Mouse (Mus musculus) kidney, postnatal 10 days (tissue): ENCODE measurements around the gene Dzip1.
A peak's percentile ranks its signal among the peaks of the same experiment; 100 is the strongest.

Source experiments
- DNase-seq: peaks from one replicate; pipeline ENCODE4 v3.0.0; 2021; ENCODE audit warnings: mixed read lengths

The Dzip1 gene

GRCm38 (mm10) chr14:118868102-118868724 is 57.0 kb downstream of the Dzip1 start:
- DNase-seq = no peak

DNA sequence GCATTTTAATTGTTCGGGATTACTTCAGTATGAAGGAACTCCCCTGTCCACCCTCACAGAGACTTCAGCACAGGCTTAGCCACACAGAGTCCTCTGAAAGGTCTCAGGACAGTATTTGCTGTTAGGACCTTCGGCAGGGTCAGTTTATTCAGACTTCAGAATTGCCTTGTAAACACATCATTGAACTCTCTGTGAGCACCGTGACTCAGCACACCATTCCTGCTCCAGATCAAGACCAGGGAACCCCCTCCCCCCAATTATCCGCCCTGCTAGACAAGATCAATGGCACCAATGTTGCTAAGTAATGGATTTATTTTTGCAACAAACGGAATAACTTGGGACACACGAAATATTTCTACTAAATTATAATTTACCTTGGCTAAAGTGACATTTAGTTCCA is 57.9 kb downstream of the Dzip1 start:
- DNase-seq = no peak

DNA sequence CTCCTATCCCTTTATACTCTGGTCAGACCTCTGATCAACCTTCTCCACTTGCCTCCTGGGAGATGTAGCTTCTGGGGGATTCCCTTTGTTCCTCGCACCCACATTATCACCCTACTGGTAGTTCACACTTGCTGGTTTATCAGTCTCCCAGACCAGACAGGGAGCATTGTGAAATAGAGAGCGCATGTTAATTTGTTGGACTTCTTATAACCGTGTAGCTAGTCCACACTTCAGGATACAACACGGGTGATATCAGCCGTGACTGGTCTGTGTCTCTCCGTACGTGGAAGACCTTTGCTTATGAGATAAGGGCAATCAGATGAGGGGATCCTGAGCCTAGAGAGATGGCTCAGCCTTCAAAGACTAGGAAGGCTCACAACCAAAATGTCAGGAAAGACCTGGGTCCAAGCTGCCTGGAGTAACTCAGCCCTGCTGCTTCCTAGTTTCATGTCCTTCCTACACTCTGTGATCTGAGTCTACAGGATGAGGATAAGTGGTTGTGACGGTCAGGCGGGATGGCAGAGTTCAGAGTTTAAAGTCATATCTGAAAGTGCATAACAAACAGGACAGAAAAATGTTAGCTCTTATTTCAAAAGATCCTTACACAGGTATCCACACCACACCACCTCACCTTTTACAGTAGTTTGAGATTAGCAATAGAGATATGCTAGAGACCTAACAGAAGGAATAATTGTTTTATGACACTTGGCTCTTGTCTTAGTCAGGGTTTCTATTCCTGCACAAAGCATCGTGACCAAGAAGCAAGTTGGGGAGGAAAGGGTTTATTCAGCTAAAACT is 59.0 kb downstream of the Dzip1 start:
- no peak for DNase-seq

GRCm38 (mm10) chr14:118864905-118865304 is 60.4 kb downstream of the Dzip1 start:
- no peak for DNase-seq

DNA sequence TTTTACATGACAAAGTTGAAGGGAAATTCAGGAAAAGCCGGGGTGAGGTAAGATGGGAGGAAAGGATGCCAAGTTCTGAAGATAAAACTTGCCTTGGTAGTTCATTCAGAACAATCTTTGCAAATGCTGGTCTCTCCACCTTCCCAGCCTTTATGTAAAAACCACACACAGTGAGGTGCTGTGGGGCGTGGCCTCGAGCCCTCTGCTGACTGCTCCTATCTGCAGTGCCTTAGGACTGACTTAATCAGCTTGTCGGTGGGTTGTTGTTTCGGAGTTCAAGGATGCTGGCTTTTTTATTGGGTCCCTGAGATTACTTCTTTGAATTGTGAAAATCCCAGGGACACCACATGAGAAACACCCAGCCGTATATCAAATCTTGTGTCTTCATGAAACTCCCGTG is 63.0 kb downstream of the Dzip1 start:
- DNase-seq = no peak

GRCm38 (mm10) chr14:118858318-118858717 is 66.9 kb downstream of the Dzip1 start:
- no peak for DNase-seq

DNA sequence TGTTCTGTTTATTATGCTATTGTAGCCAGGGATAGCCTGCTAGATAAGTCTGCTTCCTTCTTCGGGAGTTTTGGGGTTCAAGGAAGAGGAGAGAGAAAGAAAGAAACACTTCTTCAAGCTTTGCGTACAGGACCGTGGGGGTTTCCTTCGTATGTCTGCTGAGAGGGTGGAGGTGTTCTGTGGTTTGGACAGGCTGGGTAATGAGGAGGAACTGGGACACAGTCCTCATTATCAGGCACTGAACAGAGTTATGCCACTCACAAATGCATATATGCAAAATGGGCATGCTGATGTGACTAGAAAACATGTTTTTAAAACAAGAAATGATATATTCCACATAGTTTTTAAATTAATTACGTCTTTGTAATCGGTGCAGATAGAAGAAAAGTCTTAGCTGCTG is 68.7 kb downstream of the Dzip1 start:
- no peak for DNase-seq

- peak; percentile 27 for DNase-seq
These were observed 70.0 kb downstream of the Dzip1 start for GRCm38 (mm10) chr14:118855141-118855800.

DNA sequence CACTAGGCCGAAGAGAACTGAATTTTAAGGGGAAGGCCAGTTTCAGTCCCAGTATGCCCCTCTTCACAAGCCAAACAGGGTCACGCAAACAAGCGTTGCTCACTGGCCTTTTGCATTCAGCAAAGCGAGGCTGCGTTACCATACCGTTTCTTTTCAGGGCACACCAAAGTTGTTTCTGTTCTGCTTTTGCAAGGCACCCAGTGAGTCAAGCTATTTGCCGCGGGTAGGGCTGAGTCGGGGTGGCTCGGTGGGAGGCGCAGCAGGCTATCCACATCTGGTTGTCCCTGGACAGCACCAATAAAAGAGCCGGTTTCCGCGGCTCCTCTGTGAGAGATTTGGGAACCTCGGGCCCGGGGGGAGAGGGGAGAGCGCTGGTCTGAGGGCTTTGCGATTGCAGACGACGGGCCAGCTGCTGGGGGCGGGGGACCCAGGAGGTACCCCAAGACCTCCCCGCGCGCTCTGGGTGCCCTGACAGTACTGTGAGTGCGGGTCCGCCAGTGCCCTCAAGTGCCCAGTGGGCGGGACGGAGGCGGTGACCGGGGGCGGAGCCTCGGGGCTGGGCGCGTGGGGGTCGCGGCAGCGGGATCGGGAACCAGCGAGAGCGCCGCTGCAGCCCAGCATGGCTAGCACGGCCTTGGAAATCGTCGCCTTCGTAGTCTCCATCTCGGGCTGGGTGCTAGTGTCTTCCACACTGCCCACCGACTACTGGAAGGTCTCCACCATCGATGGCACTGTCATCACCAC is 70.7 kb downstream of the Dzip1 start:
- DNase-seq = peak; percentile 76

DNA sequence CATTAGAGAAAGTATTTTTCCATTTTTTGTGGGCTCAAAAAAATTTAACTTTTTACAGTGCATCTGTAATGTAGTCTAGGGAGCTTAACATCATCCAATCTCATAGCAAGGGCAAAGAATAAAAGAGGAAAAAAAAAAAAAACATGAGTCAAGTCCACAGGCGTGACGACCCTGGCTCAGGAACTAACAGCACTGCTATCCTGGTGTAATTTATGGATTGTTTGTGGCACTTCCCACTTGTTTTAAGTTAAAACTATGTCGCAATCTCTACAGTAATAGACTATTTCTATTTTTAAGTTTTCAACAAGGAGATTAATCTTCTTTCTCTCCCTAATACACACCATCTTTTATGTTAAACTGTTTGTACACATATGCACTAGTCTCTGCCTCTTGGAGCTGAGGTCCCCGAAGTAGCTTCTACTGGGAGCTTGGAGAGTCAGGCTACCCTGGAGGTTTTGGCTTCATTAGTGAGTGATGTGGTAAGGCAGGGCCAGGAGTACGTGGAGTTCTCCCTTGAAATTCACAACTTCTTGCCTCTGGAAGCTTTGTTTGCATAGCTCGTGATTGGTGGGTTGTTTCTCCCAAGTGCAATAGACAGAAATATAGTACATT is 73.7 kb downstream of the Dzip1 start:
- no peak for DNase-seq

DNA sequence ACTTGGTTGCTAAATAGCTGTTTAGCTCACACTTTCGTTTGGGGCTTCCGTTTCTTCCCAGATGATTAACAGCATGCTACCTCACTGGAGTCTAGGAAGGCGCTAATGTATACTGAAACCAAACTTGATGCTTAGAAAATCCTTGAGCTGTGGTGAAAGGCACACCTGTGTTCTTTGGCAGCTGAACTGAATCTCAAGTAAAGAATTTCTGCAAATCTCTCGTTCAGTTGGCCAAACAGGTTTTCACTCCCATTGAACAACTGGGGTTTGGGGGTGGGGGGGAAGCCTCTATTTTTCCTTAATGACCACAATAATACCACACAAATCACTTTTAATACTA is 74.6 kb downstream of the Dzip1 start:
- no peak for DNase-seq

GRCm38 (mm10) chr14:118850011-118850695 is 75.1 kb downstream of the Dzip1 start:
- DNase-seq = no peak

DNA sequence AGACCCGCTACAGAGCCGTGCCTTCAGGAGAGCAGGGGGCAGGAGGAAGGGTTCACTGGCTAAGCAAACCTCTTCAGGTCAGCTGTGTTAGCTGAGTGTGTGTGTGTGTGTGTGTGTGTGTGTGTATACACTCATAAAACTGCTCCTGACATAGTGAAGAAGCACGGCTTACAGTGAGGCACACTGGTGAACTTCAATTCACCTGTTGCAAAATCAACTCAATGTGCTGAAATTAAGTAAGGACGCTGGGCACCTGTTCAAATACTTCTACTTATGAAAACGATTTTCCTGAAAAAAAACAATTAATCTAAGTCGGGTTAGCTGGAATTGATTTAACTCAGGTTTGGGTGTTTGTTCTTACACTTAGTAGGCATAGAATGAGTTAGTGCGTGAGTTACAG is 77.1 kb downstream of the Dzip1 start:
- no peak for DNase-seq

DNA sequence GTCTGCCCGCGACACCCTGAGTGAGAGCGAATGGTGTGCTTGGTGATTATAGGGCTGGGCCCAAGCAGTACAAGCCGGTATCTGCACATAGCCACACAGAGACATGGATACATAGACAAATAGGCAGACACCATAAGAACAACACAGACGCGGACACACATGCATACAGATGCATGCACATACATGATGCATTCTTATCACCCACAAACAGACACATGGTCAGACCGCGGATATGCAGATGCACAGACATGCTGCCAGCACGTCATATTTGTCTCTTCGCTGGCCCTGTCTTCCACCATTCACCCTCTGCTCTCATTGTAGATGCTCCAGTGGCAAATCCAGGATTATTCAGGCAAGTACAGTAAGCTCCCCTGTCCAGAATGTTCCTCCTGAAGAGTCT is 78.4 kb downstream of the Dzip1 start:
- DNase-seq = no peak

- DNase-seq = no peak
These were observed 82.9 kb downstream of the Dzip1 start for GRCm38 (mm10) chr14:118842353-118842752.

DNA sequence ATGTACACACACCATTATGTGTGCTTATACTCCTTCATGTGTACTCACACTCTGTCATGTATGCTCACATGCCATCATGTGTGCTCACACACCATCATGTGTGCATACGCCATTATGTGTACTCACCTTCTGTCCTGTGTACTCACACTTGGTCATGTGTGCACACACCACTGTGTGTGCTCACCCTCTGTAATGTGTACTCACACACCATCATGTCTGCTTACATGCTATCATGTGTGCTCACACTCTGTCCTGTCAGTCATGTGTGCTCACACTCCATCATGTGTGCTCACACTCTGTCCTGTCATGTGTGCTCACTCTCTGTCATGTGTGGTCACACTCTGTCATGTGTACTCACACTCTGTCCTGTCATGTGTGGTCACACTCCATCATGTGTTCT is 85.2 kb downstream of the Dzip1 start:
- no peak for DNase-seq

GRCm38 (mm10) chr14:118839416-118839815 is 85.8 kb downstream of the Dzip1 start:
- DNase-seq = no peak

DNA sequence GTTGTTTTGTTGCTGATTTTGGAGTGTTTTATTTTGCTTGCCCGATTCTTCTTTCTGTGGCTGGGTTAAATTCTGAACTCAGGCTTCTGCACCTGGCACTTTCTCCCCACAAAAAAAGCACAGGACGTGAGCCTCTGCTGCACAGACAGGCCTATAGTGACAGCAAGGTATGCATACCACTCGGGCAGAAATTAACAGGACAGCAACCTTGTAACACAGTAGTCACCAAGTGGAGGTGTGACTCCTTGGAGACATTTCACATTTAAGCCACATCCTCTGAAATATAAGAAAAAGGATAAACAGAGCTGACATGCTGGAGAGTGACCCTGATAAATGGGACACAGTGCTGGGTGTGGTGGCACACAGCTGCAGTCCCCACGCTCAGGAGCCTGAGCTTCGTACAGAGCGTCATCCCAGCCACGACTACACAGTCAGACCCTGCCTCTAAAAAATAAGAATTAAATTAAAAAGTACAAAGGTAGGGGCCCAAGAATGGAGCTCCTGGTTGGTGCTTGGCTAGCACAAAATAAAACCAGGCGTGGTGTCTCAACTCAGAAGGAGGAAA is 86.6 kb downstream of the Dzip1 start:
- DNase-seq = no peak

DNA sequence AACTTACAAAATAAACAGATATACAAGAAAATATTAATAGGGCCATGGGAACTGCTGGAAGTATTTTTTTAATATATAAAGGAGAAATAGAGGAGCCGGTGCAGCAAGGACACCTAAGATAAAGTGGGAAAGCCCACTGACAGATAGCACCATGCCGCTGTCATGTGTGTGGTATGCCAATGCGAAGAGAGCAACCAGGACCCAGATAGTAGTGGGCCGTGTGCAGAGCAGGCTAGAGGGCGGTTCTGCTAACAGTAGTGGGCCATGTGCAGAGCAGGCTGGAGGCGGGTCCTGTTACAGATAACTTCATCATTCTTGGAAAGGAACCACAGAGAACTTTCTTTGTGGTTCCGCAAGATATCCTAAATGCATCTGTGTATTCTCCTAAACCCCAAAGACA is 88.5 kb downstream of the Dzip1 start:
- DNase-seq = no peak

DNA sequence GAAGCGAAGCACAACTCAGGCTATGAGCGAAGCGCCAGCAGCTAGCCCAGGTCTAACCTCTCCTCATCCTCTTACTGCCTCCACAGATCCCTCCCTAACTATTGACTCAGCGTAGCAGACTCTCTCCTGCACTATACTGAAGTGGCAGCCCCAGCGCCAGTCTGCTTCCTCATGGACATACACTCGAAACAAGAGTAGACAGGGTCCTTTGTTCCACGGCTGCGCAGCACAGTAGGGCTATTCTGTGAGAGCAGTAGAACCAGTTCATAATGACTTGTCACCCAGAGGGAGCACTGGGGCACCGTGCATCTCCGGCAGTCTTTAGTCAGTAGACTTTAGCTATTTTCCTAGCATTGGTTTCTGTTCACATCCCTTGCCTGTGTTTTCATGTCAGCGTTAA is 89.1 kb downstream of the Dzip1 start:
- DNase-seq = no peak

DNA sequence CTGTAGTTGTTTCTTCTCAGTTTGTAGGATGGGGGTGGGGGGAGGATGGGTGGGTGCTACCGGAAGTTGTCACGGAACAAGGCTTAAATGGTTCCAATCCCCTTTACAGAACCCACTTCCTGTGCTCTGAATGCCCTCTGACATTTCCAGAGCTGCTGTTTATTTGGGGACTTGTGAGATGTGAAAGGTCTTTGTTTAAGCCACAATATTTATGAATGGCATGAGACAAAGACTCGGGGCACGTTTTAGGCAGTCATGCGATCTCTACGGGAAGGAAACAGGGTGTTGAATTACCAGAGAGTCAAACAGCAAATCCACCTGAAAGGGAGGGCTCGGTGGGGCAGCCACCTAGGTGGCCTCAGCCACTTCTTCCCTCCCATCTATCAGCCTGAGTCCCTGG is 90.9 kb downstream of the Dzip1 start:
- no peak for DNase-seq

DNA sequence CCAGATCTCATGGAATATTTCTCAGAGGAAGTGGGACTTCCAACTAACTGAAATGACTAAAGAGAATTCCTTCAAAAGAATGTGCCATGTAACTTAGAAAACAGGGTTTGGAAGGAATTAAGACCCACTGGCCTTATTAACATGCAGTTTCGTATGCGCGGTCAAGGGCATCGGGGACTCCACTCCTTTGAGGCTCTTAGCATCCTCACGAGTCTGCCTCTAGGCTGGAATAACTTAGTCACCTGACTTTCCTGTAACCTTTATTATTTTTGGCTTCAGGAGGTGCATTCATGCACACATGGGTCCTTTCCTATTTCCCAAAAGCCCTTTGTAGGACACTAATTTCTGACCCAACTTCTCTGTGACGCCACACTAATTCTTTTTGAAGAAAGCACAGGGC is 92.0 kb downstream of the Dzip1 start:
- DNase-seq = no peak
